Mouse (Mus musculus): Measurements from ENCODE around the gene Hsd17b12. TPM values are rescaled to one million over a fixed set of nuclear protein-coding genes. Genes with fewer than 3 reads are reported as not detected.

The Hsd17b12 gene
- polyA plus RNA-seq, 1 experiment from 2014 or later = 115 TPM

DNA sequence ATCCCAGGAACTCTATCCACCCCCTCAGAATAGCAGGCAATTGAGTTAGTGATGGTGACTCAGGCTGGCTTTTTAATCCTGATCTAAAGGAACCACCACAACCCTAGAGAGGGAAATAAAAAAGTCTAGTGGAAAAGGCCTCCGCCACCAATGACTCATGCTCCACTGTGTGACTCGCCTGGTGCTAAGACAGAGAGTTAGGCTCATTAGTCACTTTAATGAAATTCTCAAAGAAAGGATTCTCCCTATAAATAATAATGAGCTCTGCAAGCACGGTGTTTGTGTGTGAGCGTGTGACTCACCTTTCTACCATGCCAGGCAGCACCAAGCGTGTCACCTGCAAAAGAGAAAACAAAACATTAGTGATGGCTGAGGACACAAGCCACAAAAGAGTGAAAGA is 105.8 kb downstream of the Hsd17b12 start:
- Histone ChIP-seq H3K4me3 (ENCODE audit: low read length) (no peak overlapping the region), H3K9ac (ENCODE audit: low read length) (no peak overlapping the region), H3K27me3 (ENCODE audit: control insufficient read depth, insufficient read depth, low read depth, low read length) (no peaks in the 10 kb centered on the region), H3K4me1 (replicated peaks; ENCODE audit: control insufficient read depth, insufficient read depth, low read length) (peaks cover 4% of the 10 kb centered on the region; the same call in 1 of the 2 replicates), H3K9me3 (ENCODE audit: control insufficient read depth, low read length) (no peaks in the 10 kb centered on the region), H3K27ac (ENCODE audit: low read length) (no peak overlapping the region), H3K36me3 (ENCODE audit: control insufficient read depth, insufficient read depth, low read length) (no peaks in the 10 kb centered on the region), H3K4me2 (ENCODE audit: low read depth, low read length) (no peak overlapping the region)
- ATAC-seq (ENCODE audit: low read depth) = no peak
- 95% methylated on average over 5 of the region's 5 CpGs for WGBS

DNA sequence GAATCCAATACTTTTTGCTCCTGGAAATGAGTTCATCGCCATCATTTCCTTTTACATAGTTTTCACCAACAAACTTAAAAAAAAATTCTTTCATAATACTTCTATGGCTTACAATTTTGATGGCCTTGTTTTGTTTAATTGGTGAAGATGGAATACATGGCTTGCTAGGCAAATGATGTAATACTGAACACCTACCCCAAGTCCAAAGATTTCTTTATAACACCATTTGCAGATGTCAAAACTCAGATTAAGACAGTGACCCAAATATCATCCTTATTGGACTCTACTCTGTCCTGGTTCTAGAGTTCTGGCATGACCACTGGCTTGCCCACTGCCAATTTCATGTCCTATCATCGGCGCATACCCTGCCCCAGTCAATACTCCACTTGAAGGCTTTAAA is 106.9 kb downstream of the Hsd17b12 start:
- ATAC-seq (ENCODE audit: low read depth) = no peak
- 93% methylated on average over 3 of the region's 3 CpGs for WGBS

DNA sequence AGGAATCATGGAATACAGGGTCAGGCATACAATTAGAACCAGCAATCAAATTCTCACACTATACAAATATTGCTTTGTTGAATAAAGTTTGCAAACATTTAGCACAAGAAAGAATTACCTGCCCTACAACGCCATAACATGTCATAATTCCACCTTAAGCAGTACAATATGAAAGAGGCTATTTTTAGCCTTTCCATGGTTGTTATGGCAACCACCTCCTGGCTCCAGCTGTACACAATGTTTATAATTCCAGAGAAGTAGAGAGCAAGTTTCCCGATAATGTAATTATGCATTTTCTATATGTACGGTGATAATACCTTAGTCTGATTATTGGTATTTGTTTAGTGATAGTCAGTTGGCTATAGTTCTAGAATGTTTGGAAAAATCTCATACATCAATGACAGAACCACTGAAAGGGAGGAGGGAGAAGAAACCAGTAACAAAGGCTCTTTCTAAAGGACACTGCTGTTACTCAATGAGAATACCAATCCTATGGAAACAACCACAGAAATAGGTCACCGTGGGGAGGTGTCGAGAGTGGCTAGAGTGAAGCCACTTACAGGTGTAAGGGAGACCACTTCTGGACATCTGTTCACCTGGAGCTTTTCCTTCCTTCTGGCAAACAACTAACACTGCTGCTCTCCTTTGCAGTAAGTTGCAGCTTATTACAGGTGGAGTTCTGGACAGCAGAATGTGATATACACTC is 108.1 kb downstream of the Hsd17b12 start:
- H3K4me2 ChIP-seq (ENCODE audit: low read depth, low read length) = no peak overlapping the region
- H3K9ac ChIP-seq (ENCODE audit: low read length) = no peak overlapping the region
- H3K27ac ChIP-seq (ENCODE audit: low read length) = no peak overlapping the region
- H3K27me3 ChIP-seq (ENCODE audit: control insufficient read depth, insufficient read depth, low read depth, low read length) = no peaks in the 10 kb centered on the region
- ATAC-seq (ENCODE audit: low read depth) = no peak
- WGBS = 49% methylated on average over 5 of the region's 5 CpGs
- no peaks in the 10 kb centered on the region for H3K36me3 ChIP-seq (ENCODE audit: control insufficient read depth, insufficient read depth, low read length)
- H3K9me3 ChIP-seq (ENCODE audit: control insufficient read depth, low read length) = no peaks in the 10 kb centered on the region
- peaks cover 4% of the 10 kb centered on the region; the same call in 1 of the 2 replicates for H3K4me1 ChIP-seq (replicated peaks; ENCODE audit: control insufficient read depth, insufficient read depth, low read length)
- H3K4me3 ChIP-seq (ENCODE audit: low read length) = no peak overlapping the region

More for the DNA sequence above, 106.9 kb downstream of the Hsd17b12 start:
- H3K4me3 ChIP-seq (ENCODE audit: low read length) = no peak overlapping the region
- no peaks in the 10 kb centered on the region for H3K27me3 ChIP-seq (ENCODE audit: control insufficient read depth, insufficient read depth, low read depth, low read length)
- no peak overlapping the region for H3K4me2 ChIP-seq (ENCODE audit: low read depth, low read length)
- no peak overlapping the region for H3K9ac ChIP-seq (ENCODE audit: low read length)
- H3K4me1 ChIP-seq (replicated peaks; ENCODE audit: control insufficient read depth, insufficient read depth, low read length) = peaks cover 4% of the 10 kb centered on the region; the same call in 1 of the 2 replicates
- no peak overlapping the region for H3K27ac ChIP-seq (ENCODE audit: low read length)
- H3K9me3 ChIP-seq (ENCODE audit: control insufficient read depth, low read length) = no peaks in the 10 kb centered on the region
- H3K36me3 ChIP-seq (ENCODE audit: control insufficient read depth, insufficient read depth, low read length) = no peaks in the 10 kb centered on the region

DNA sequence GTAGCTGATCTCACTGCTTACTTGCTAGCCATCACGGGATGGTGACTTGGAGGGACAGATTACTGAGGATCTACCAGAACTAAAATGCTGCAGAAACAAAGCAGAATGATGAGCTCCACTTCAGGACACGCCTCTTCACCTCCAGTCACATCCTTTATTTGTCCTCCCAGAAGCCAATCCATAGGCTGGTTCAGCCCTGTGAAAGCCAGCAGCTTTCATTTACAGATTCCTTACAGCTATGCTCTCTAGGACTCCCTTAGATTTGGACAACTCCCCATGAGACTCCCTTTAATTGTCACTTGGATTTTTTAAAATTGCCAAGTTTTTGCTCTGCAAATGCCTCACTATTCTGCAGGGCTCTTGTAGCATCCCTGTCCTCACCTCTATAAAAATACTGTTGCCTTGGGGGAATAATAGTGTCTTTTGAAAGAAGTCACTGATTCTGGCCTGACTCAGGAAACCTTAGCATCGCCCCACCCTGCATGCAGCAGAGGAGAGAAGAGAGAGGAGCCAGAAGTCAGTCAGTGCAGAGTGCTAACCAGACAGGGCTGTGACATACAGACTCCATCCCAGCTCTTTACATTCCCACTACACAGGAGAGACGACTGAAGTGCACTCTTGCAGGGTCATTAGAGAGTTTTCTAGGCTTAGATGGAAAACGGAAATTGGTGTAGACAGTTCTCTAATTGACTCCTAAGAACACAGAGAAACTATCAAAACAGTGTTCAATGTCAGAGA is 108.9 kb downstream of the Hsd17b12 start:
- no peak overlapping the region for H3K4me3 ChIP-seq (ENCODE audit: low read length)
- no peak overlapping the region for H3K9ac ChIP-seq (ENCODE audit: low read length)
- H3K36me3 ChIP-seq (ENCODE audit: control insufficient read depth, insufficient read depth, low read length) = no peaks in the 10 kb centered on the region
- no peak for ATAC-seq (ENCODE audit: low read depth)
- H3K9me3 ChIP-seq (ENCODE audit: control insufficient read depth, low read length) = no peaks in the 10 kb centered on the region
- H3K27me3 ChIP-seq (ENCODE audit: control insufficient read depth, insufficient read depth, low read depth, low read length) = no peaks in the 10 kb centered on the region
- no peak overlapping the region for H3K27ac ChIP-seq (ENCODE audit: low read length)
- WGBS = 58% methylated on average over 5 of the region's 5 CpGs
- H3K4me1 ChIP-seq (replicated peaks; ENCODE audit: control insufficient read depth, insufficient read depth, low read length) = peaks cover 4% of the 10 kb centered on the region; the same call in 1 of the 2 replicates
- no peak overlapping the region for H3K4me2 ChIP-seq (ENCODE audit: low read depth, low read length)

DNA sequence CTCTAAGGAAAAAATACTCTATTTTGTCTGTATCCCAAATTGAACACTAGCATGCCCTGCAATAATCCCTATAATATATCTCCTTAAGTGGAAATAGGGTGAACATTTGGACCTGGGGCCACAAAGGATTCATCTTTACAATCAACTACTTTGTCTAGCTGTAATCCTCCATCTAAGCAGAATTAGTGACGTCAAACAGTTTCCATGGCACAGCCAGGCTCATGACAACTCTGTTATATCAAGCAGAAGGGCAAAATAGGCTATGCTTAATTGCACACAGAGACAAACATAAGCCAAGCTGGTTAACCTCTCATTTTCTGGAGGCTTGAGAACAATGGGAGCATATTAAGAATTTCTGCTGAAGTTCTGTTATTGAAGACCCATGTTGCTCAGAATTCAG is 109.5 kb downstream of the Hsd17b12 start:
- Histone ChIP-seq H3K36me3 (ENCODE audit: control insufficient read depth, insufficient read depth, low read length) (no peaks in the 10 kb centered on the region), H3K4me3 (ENCODE audit: low read length) (no peak overlapping the region), H3K9ac (ENCODE audit: low read length) (no peak overlapping the region), H3K9me3 (ENCODE audit: control insufficient read depth, low read length) (no peaks in the 10 kb centered on the region), H3K27me3 (ENCODE audit: control insufficient read depth, insufficient read depth, low read depth, low read length) (no peaks in the 10 kb centered on the region), H3K4me2 (ENCODE audit: low read depth, low read length) (no peak overlapping the region), H3K4me1 (replicated peaks; ENCODE audit: control insufficient read depth, insufficient read depth, low read length) (peaks cover 4% of the 10 kb centered on the region; the same call in 1 of the 2 replicates), H3K27ac (ENCODE audit: low read length) (no peak overlapping the region)
- ATAC-seq (ENCODE audit: low read depth) = no peak
- 68% methylated on average over 1 of the region's 1 CpGs for WGBS

DNA sequence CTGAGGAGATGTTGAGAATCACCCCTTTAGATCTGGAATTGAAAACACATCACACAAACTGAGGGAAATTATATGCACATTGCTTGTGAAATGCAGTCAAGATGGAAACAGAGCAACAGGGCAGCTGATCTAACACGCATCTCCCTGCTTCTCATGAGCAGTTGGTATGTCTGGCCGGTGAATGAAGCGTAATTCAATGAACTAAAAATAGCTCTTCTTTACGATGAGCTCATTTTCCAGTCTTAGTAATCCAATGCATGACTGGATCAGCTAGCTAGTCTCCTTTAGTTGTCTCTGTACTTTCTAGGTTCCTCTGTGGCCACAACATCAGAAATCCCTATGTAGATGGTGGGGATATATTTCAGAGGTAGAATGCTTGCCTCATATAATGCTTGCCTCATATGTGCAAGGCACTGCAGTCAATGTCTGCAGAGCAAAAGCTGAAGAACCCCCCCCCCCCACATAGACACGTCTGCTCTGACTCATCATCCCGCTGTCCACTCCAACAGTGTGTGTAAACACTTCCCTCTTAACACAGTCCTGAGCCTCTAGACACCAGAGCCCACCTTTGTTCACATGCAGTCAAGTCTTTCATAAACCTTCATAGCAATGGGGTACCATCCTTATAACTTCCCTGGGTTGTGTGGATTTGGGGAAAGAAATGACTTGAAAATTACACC is 112.2 kb downstream of the Hsd17b12 start:
- WGBS = 59% methylated on average over 6 of the region's 6 CpGs
- H3K4me1 ChIP-seq (replicated peaks; ENCODE audit: control insufficient read depth, insufficient read depth, low read length) = peaks cover 4% of the 10 kb centered on the region; the same call in 1 of the 2 replicates
- no peak overlapping the region for H3K27ac ChIP-seq (ENCODE audit: low read length)
- no peaks in the 10 kb centered on the region for H3K9me3 ChIP-seq (ENCODE audit: control insufficient read depth, low read length)
- H3K9ac ChIP-seq (ENCODE audit: low read length) = no peak overlapping the region
- ATAC-seq (ENCODE audit: low read depth) = no peak
- H3K36me3 ChIP-seq (ENCODE audit: control insufficient read depth, insufficient read depth, low read length) = 0 out of 2 replicates have a peak, but pooled peaks cover 2% of the 10 kb centered on the region
- no peaks in the 10 kb centered on the region for H3K27me3 ChIP-seq (ENCODE audit: control insufficient read depth, insufficient read depth, low read depth, low read length)
- H3K4me3 ChIP-seq (ENCODE audit: low read length) = no peak overlapping the region
- no peak overlapping the region for H3K4me2 ChIP-seq (ENCODE audit: low read depth, low read length)

DNA sequence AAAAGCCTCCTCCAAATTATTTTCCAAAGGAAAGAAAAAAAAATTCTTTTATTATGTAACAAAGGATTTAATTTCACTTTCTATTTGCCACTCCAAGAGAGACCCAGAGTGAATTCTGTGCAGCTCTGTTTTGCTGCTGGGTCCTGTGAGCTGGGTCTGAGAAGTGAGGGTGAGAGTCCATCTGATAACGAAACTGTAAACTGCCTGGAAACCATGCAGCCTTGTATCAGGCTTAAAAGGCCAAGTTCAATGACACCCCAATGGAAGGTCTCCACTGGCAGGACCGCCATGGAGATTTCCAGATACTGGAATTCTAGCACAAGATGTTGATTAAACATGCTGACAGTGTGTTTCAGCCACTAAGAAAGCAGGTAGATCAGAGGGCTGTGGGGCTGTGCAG is 113.6 kb downstream of the Hsd17b12 start:
- Histone ChIP-seq H3K9ac (ENCODE audit: low read length) (no peak overlapping the region), H3K4me2 (ENCODE audit: low read depth, low read length) (no peak overlapping the region), H3K4me1 (replicated peaks; ENCODE audit: control insufficient read depth, insufficient read depth, low read length) (no peaks in the 10 kb centered on the region), H3K27ac (ENCODE audit: low read length) (no peak overlapping the region), H3K4me3 (ENCODE audit: low read length) (no peak overlapping the region), H3K9me3 (ENCODE audit: control insufficient read depth, low read length) (no peaks in the 10 kb centered on the region), H3K36me3 (ENCODE audit: control insufficient read depth, insufficient read depth, low read length) (0 out of 2 replicates have a peak, but pooled peaks cover 2% of the 10 kb centered on the region), H3K27me3 (ENCODE audit: control insufficient read depth, insufficient read depth, low read depth, low read length) (no peaks in the 10 kb centered on the region)
- ATAC-seq (ENCODE audit: low read depth) = no peak
- WGBS = 82% methylated on average over 2 of the region's 2 CpGs

DNA sequence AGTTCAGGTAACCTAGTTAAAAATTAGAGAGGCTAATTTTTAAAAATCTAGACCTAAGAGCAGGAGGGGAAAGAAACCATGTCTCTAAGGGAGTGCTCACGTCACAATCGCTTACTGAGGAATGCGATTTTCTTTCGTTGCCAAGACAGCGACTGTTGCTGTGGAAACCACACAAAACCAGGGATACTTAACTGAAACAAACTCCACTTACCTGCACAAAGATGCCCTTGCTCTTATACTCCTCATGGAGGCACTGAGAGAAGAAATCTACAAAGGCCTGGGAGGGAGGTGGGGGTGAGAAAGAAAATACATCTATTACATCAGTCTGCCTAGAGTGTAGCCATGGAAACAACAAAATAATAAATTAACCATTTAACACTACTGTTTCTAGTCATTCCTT is 114.1 kb downstream of the Hsd17b12 start:
- no peak overlapping the region for H3K4me3 ChIP-seq (ENCODE audit: low read length)
- 0 out of 2 replicates have a peak, but pooled peaks cover 2% of the 10 kb centered on the region for H3K36me3 ChIP-seq (ENCODE audit: control insufficient read depth, insufficient read depth, low read length)
- no peaks in the 10 kb centered on the region for H3K4me1 ChIP-seq (replicated peaks; ENCODE audit: control insufficient read depth, insufficient read depth, low read length)
- no peak overlapping the region for H3K27ac ChIP-seq (ENCODE audit: low read length)
- H3K9me3 ChIP-seq (ENCODE audit: control insufficient read depth, low read length) = no peaks in the 10 kb centered on the region
- H3K9ac ChIP-seq (ENCODE audit: low read length) = no peak overlapping the region
- no peak overlapping the region for H3K4me2 ChIP-seq (ENCODE audit: low read depth, low read length)
- no peak for ATAC-seq (ENCODE audit: low read depth)
- H3K27me3 ChIP-seq (ENCODE audit: control insufficient read depth, insufficient read depth, low read depth, low read length) = no peaks in the 10 kb centered on the region
- WGBS = 35% methylated on average over 5 of the region's 5 CpGs

DNA sequence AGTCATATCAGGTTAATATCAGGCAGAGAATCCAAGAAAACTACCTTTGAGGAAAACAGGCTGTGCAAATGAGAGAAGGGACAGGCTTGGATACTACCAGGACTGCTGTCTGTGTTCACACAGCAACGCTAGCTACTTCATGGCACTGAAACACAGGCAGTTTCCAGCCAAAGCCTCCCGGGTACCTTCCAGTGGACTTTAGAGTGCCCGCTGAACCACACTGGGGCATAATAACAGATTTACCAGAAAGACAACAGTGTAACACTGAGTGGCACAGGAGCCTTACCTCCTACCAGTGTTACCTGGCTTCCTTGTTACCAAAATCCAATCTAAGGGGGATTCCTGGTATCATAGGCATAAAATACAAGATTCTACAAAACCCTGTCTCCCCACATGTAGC is 115.3 kb downstream of the Hsd17b12 start:
- no peak overlapping the region for H3K9ac ChIP-seq (ENCODE audit: low read length)
- H3K36me3 ChIP-seq (ENCODE audit: control insufficient read depth, insufficient read depth, low read length) = 0 out of 2 replicates have a peak, but pooled peaks cover 2% of the 10 kb centered on the region
- no peak for ATAC-seq (ENCODE audit: low read depth)
- no peak overlapping the region for H3K27ac ChIP-seq (ENCODE audit: low read length)
- no peak overlapping the region for H3K4me3 ChIP-seq (ENCODE audit: low read length)
- no peaks in the 10 kb centered on the region for H3K27me3 ChIP-seq (ENCODE audit: control insufficient read depth, insufficient read depth, low read depth, low read length)
- H3K4me2 ChIP-seq (ENCODE audit: low read depth, low read length) = no peak overlapping the region
- 97% methylated on average over 3 of the region's 3 CpGs for WGBS
- no peaks in the 10 kb centered on the region for H3K4me1 ChIP-seq (replicated peaks; ENCODE audit: control insufficient read depth, insufficient read depth, low read length)
- H3K9me3 ChIP-seq (ENCODE audit: control insufficient read depth, low read length) = no peaks in the 10 kb centered on the region

Measured in lung, embryonic 16.5 days (tissue).